Mouse (Mus musculus): ENCODE measurements around the gene Tor4a. TPM values are rescaled to one million over a fixed set of nuclear protein-coding genes. Genes with fewer than 3 reads are reported as not detected.

Gene Tor4a
- polyA plus RNA-seq, 1 experiment: not detected

GRCm38 (mm10) chr2:25171101-25171768, 25.5 kb downstream of the Tor4a start:
- Histone ChIP-seq H3K4me1 (ENCODE audit: control insufficient read depth, insufficient read depth, low read length) (peaks cover 15% of the 10 kb centered on the region), H3K4me3 (ENCODE audit: insufficient read depth, low read depth, low read length) (no peak overlapping the region), H3K27ac (ENCODE audit: insufficient read depth, low read depth, low read length) (no peak overlapping the region)
- TF ChIP-seq POLR2A (IDR thresholded peaks at IDR 0.05; ENCODE audit: insufficient read depth, low read depth, low read length): no peak
- no peak for TF ChIP-seq CTCF (IDR thresholded peaks at IDR 0.05; ENCODE audit: insufficient read depth, low read depth, low read length)
- WGBS: 84% methylated on average over 6 of the region's 6 CpGs

- peaks cover 15% of the 10 kb centered on the region for H3K4me1 ChIP-seq (ENCODE audit: control insufficient read depth, insufficient read depth, low read length)
- TF ChIP-seq CTCF (IDR thresholded peaks at IDR 0.05; ENCODE audit: insufficient read depth, low read depth, low read length): no peak
- TF ChIP-seq POLR2A (IDR thresholded peaks at IDR 0.05; ENCODE audit: insufficient read depth, low read depth, low read length): no peak
- no peak overlapping the region for H3K27ac ChIP-seq (ENCODE audit: insufficient read depth, low read depth, low read length)
- H3K4me3 ChIP-seq (ENCODE audit: insufficient read depth, low read depth, low read length): no peak overlapping the region
- WGBS: 87% methylated on average over 10 of the region's 10 CpGs
Observed at GRCm38 (mm10) chr2:25170326-25171100, 26.2 kb downstream of the Tor4a start.

GRCm38 (mm10) chr2:25169778-25170177, 26.9 kb downstream of the Tor4a start:
- Histone ChIP-seq H3K4me1 (ENCODE audit: control insufficient read depth, insufficient read depth, low read length) (peaks cover 15% of the 10 kb centered on the region), H3K27ac (ENCODE audit: insufficient read depth, low read depth, low read length) (no peak overlapping the region), H3K4me3 (ENCODE audit: insufficient read depth, low read depth, low read length) (no peak overlapping the region)
- no peak for TF ChIP-seq CTCF (IDR thresholded peaks at IDR 0.05; ENCODE audit: insufficient read depth, low read depth, low read length)
- TF ChIP-seq POLR2A (IDR thresholded peaks at IDR 0.05; ENCODE audit: insufficient read depth, low read depth, low read length): no peak
- 43% methylated on average over 5 of the region's 5 CpGs for WGBS

- no peak for TF ChIP-seq POLR2A (IDR thresholded peaks at IDR 0.05; ENCODE audit: insufficient read depth, low read depth, low read length)
- no peak for TF ChIP-seq CTCF (IDR thresholded peaks at IDR 0.05; ENCODE audit: insufficient read depth, low read depth, low read length)
- Histone ChIP-seq H3K4me3 (ENCODE audit: insufficient read depth, low read depth, low read length) (no peak overlapping the region), H3K27ac (ENCODE audit: insufficient read depth, low read depth, low read length) (no peak overlapping the region), H3K4me1 (ENCODE audit: control insufficient read depth, insufficient read depth, low read length) (peaks cover 19% of the 10 kb centered on the region)
- 29% methylated on average over 2 of the region's 2 CpGs for WGBS
Observed at GRCm38 (mm10) chr2:25168665-25168978, 28.1 kb downstream of the Tor4a start.

- Histone ChIP-seq H3K4me1 (ENCODE audit: control insufficient read depth, insufficient read depth, low read length) (peaks cover 19% of the 10 kb centered on the region), H3K27ac (ENCODE audit: insufficient read depth, low read depth, low read length) (no peak overlapping the region), H3K4me3 (ENCODE audit: insufficient read depth, low read depth, low read length) (peak overlapping the region; percentile 31)
- WGBS: 2% methylated on average over 39 of the region's 41 CpGs
- TF ChIP-seq POLR2A (IDR thresholded peaks at IDR 0.05; ENCODE audit: insufficient read depth, low read depth, low read length): no peak
- no peak for TF ChIP-seq CTCF (IDR thresholded peaks at IDR 0.05; ENCODE audit: insufficient read depth, low read depth, low read length)
Observed at GRCm38 (mm10) chr2:25167919-25168664, 28.6 kb downstream of the Tor4a start.

- WGBS: 38% methylated on average over 4 of the region's 4 CpGs
- Histone ChIP-seq H3K27ac (ENCODE audit: insufficient read depth, low read depth, low read length) (0 out of 2 replicates have a peak overlapping the region, but pooled peaks have one; percentile 8), H3K4me3 (ENCODE audit: insufficient read depth, low read depth, low read length) (peak overlapping the region; percentile 31), H3K4me1 (ENCODE audit: control insufficient read depth, insufficient read depth, low read length) (peaks cover 19% of the 10 kb centered on the region)
- TF ChIP-seq CTCF (IDR thresholded peaks at IDR 0.05; ENCODE audit: insufficient read depth, low read depth, low read length) (no peak), POLR2A (IDR thresholded peaks at IDR 0.05; ENCODE audit: insufficient read depth, low read depth, low read length) (no peak)
Observed at GRCm38 (mm10) chr2:25167481-25167880, 29.2 kb downstream of the Tor4a start.

GRCm38 (mm10) chr2:25157655-25158054, 39.0 kb downstream of the Tor4a start:
- WGBS: 34% methylated on average over 2 of the region's 2 CpGs

GRCm38 (mm10) chr2:25156990-25157389, 39.7 kb downstream of the Tor4a start:
- Histone ChIP-seq H3K4me3 (ENCODE audit: insufficient read depth, low read depth, low read length) (no peak overlapping the region), H3K27ac (ENCODE audit: insufficient read depth, low read depth, low read length) (no peak overlapping the region), H3K4me1 (ENCODE audit: control insufficient read depth, insufficient read depth, low read length) (no peaks in the 10 kb centered on the region)
- WGBS: 53% methylated on average over 2 of the region's 2 CpGs
- TF ChIP-seq POLR2A (IDR thresholded peaks at IDR 0.05; ENCODE audit: insufficient read depth, low read depth, low read length) (no peak), CTCF (IDR thresholded peaks at IDR 0.05; ENCODE audit: insufficient read depth, low read depth, low read length) (no peak)

More at GRCm38 (mm10) chr2:25157655-25158054, 39.0 kb downstream of the Tor4a start:
- H3K4me1 ChIP-seq (ENCODE audit: control insufficient read depth, insufficient read depth, low read length): no peaks in the 10 kb centered on the region
- H3K4me3 ChIP-seq (ENCODE audit: insufficient read depth, low read depth, low read length): no peak overlapping the region
- no peak overlapping the region for H3K27ac ChIP-seq (ENCODE audit: insufficient read depth, low read depth, low read length)
- TF ChIP-seq POLR2A (IDR thresholded peaks at IDR 0.05; ENCODE audit: insufficient read depth, low read depth, low read length): no peak

- TF ChIP-seq CTCF (IDR thresholded peaks at IDR 0.05; ENCODE audit: insufficient read depth, low read depth, low read length) (no peak), POLR2A (IDR thresholded peaks at IDR 0.05; ENCODE audit: insufficient read depth, low read depth, low read length) (no peak)
- 94% methylated on average over 3 of the region's 3 CpGs for WGBS
- no peaks in the 10 kb centered on the region for H3K4me1 ChIP-seq (ENCODE audit: control insufficient read depth, insufficient read depth, low read length)
- H3K27ac ChIP-seq (ENCODE audit: insufficient read depth, low read depth, low read length): no peak overlapping the region
- H3K4me3 ChIP-seq (ENCODE audit: insufficient read depth, low read depth, low read length): no peak overlapping the region
Observed at GRCm38 (mm10) chr2:25156177-25156576, 40.5 kb downstream of the Tor4a start.

Measured in olfactory bulb, adult 2 months (tissue).